Mouse (Mus musculus) neutrophil, adult 5-6 weeks (primary cell): Measurements from ENCODE around the gene Dynll1. TPM values are rescaled to one million over a fixed set of nuclear protein-coding genes. Genes with fewer than 3 reads are reported as not detected.
"Not testable (repeated sequence)": the region's sequence is repeated elsewhere in the genome, so short reads cannot be mapped to it uniquely, and the experiment has no call there.

Experiments used
- ATAC-seq: fragments of 151-379, 151-347 bp; 2 replicates; pipeline ENCODE4 v1.8.0; 2017; ENCODE audit warnings: mild to moderate bottlenecking, moderate TSS enrichment; ENCODE audit not compliant: insufficient number of reproducible peaks, poor library complexity, low FRiP score, severe bottlenecking; ENCODE audit errors: extremely low read depth
- total RNA-seq: library from RNA; stranded (forward); fragments of 200-1000 nt; gene quantifications from 2 replicates; pipeline ENCODE4 v1.2.3, GENCODE M21; 2017

The Dynll1 gene
- total RNA-seq, 1 experiment from 2014 or later: 103 TPM

DNA sequence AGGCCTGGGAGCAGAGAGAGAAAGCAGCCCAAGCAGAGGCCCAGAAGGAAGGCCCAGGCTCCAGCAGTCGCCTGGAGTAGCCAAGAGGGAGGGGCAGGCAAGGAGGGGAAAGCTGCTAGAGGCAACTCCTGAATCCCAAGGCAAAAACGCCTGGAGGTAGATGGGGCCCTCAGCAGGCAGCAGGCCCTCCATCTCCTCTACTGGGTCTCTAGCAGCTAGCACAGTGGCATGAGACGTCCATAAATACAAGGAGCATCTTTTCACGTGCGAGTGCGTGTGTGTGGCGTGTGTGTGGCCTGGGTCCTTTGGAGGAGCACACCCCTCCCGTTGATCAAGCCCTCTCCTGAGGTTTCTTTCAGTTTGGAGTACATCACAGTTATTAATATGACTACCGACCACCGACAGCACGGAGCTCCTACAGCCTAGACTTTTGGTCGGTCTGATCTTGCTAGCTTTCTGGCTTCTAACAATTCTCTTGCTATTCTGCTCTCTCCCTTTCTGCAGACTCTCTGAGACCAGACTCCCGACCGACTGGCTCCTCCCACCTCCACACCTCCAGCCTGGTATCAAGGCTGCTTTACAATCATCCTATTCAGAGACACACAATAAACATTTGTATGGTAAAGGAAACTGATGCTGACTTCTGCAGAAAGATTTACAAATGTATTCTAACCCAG, 16.3 kb upstream of the Dynll1 start:
- ATAC-seq: no peak

DNA sequence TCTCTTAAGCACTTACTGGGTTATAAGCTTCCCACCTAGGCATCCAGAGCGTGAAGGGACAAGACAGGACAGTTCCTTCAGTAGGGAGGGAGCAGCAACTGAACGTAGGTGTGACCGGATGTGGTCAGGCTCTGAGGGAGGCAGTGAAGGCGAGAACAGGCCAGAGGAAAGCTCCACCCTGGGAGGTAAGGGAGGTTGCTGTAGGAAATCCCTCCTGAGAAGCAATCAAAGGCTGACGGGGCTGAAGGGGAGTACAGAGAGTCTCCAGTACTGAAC, 12.8 kb upstream of the Dynll1 start:
- no peak for ATAC-seq

DNA sequence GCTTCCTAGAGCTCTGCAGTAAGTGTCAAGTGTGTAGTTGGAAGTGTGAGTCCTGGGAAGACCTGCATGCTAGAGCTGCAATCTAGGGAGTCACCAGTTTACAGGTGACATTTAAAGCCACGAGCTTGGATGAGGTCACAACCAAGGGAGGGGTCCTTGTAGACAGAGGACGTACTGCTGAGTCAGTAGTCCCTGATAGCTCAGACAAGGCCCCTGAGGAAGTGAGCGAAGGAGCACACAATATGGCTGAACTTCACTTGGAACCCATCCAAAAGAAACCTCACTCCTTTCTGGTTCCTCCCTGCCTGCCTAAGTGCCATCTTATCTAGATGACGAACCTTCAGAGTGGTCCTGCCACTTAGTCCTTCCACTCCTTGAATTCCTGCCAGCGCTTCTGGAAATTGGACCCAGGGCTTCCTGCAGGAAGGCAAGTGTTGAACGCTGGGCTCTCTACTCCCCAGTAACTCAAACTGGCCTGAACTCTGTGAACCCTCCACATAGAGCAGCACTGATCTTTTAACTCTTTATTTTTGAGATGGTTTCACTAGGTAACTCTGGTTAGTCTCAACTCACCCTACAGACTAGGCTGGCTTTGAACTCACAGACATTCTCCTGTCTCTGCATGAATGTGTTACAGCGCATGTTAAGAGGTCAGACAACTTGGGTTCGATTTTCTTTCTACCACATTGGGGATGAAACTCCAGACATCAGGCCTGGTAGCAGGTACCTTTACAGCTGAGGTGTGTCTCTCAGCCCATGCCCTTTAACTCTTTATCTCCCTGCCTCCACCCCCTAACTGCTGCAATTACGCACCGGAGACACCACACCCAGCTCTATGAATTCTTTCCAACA, 12.2 kb upstream of the Dynll1 start:
- ATAC-seq: no peak

DNA sequence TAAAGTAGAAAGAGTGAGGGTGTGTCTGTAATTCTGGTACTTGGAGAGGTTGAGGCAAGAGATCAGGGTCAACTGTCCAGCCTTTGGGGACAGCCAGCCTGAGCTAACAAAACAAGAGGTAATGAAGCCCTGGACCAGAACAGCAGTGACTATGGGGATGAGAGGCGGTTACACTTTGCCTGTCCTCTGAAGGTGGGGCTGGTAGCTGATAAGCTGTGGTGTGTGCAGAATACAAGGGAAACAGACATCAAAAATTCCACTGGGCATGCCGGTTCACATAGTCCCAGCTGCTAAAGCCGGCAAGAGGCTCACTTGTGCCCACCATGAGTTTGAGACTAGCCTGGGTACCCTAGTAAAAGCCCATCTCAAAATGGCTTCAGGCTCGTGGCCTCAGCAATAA, 11.6 kb upstream of the Dynll1 start:
- no peak for ATAC-seq

DNA sequence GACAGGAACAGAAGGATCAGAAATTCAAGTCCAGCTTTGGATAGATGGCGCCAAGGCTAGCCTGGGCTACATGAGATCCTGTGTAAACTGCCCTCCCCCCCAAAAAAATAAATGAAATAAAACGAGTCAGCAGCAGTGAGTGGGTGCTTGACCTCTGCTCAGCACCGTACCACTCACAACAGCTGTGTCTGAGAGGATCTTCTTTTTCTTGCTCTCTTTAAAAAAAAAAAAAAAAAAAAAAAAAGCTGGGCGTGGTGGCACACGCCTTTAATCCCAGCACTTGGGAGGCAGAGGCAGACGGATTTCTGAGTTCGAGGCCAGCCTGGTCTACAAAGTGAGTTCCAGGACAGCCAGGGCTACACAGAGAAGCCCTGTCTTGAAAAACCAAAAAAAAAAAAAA, 1.4 kb upstream of the Dynll1 start:
- not testable (repeated sequence) for ATAC-seq

DNA sequence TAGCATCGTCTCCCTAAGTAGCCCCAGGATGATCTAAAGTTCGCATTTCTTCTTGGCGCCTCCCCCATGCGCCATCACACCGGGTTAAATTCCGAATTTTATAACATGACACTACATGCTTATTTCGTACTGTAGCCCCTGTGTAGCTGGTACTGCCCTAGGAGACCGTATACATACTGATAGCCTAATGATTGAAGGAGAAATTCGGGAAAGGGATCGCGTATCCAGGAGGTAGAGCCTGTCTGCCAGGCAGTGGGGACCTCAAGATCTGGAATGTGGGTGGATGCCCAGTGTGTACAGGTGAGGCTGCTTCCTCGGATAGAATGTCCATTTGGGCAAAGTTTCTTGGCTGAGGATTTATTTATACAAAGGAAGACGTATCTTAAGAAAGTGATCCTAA, 816 bp upstream of the Dynll1 start:
- ATAC-seq: no peak

- peak; percentile 8; the same call in 1 of the 2 replicates for ATAC-seq
Observed at GRCm38 (mm10) chr5:115300035-115300744, 609 bp downstream of the Dynll1 start.

- no peak for ATAC-seq
Observed at GRCm38 (mm10) chr5:115296347-115296746, 4.5 kb downstream of the Dynll1 start.

- no peak for ATAC-seq
Observed at GRCm38 (mm10) chr5:115294173-115294572, 6.6 kb downstream of the Dynll1 start.

GRCm38 (mm10) chr5:115284735-115285134, 16.1 kb downstream of the Dynll1 start:
- 0 out of 2 replicates have a peak, but pooled peaks have one; percentile 36 for ATAC-seq

DNA sequence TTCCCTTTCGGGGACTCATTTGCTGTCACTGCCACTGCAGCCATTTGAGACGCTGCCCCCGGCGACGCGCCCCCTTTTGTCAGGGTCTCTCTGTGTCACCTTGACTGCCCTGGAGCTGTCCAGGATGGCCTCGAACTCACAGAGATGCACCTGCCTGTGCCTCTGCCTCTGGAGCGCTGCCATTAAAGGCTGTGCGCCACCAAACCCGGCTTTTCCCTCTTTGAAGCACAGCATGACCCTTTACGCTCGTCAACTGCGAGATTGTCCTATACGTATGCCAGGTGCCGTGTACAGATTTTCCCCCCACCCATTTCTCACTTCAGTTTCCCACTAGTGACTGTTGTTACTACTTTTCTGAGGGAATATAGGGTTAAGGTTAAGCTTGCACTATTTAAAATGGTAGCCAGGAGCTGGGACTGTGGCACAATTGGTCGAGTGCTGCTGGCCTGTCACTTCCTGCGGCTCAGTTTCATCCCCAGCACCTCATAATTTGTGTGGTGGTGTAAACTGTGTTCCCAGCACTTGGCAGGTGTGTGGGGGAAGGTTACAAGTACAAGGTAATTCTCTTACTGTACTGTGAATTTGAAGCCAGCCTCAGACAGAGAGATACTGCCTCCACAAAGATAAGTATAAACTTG, 20.6 kb downstream of the Dynll1 start:
- no peak for ATAC-seq

GRCm38 (mm10) chr5:115279226-115280049, 21.4 kb downstream of the Dynll1 start, which contains the start of gene Coq5:
Coq5 (plus strand) TSS chr5:115279666.
- peak; percentile 86 for ATAC-seq

- no peak for ATAC-seq
Observed at GRCm38 (mm10) chr5:115278785-115279184, 22.0 kb downstream of the Dynll1 start.

- ATAC-seq: no peak
Observed at GRCm38 (mm10) chr5:115278053-115278452, 22.7 kb downstream of the Dynll1 start.

- ATAC-seq: no peak
Observed at GRCm38 (mm10) chr5:115275998-115276397, 24.8 kb downstream of the Dynll1 start.

DNA sequence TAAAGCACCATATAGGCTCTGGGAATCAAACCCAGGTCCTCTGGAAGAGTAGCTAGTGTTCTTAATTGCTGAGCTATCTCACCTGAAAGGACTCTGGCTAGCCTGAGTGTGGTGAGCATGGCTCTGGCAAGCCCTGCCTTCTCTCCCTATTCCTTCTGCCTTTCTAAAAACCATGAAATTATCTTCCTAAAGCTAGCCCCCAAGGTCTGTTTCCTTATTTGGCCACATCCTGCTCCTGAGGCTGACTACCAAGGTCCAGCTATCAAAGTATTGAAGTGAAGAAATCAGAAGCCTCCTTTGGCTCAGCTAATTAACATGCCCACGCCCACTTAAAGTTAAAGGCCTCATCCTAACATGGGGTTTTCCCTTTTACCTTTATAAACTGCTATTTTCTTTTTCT, 26.0 kb downstream of the Dynll1 start:
- ATAC-seq: no peak

GRCm38 (mm10) chr5:115274353-115274752, 26.4 kb downstream of the Dynll1 start:
- ATAC-seq: no peak

GRCm38 (mm10) chr5:115273549-115274135, 27.2 kb downstream of the Dynll1 start:
- ATAC-seq: no peak
